Mouse (Mus musculus): Measurements from ENCODE around the gene Cass4.

DNA sequence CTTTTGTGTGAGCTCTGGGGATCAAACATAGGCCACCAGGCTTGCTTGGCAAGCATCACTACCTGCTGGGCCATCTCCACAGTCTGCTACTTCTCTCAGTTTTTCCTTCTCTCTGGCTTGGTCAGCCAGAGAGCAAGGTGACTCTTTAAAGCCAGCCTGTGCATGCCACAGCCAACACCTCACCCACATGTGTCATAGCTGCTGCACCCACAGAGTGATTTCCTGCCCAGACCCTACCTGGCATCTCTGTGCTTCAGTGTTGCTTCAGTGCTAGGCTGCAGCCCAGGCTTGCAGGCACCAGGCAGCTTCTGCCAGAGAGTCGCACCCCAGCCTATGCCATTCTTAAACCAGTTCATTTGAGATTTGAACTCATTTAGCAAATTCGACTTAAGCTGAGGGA lies 13.9 kb downstream of the Cass4 start:
- TF ChIP-seq MAX (IDR thresholded peaks at IDR 0.05; ENCODE audit: low read depth): no peak
- no peak for TF ChIP-seq SRF (IDR thresholded peaks at IDR 0.05; ENCODE audit: control insufficient read depth, insufficient read length, low read depth)
- no peak for TF ChIP-seq USF1 (IDR thresholded peaks at IDR 0.05; ENCODE audit: low read depth)
- TF ChIP-seq E2F4 (IDR thresholded peaks at IDR 0.05; ENCODE audit: insufficient read depth): no peak
- TF ChIP-seq POLR2AphosphoS2 (IDR thresholded peaks at IDR 0.05; ENCODE audit: insufficient read length, low read depth): no peak
- no peak for TF ChIP-seq TCF3 (IDR thresholded peaks at IDR 0.05; ENCODE audit: insufficient read length, low read depth)
- TF ChIP-seq TCF12 (IDR thresholded peaks at IDR 0.05; ENCODE audit: insufficient read depth, poor library complexity, severe bottlenecking): no peak
- TF ChIP-seq CEBPB (IDR thresholded peaks at IDR 0.05; ENCODE audit: insufficient read depth, poor library complexity, severe bottlenecking): no peak
- TF ChIP-seq POLR2A (IDR thresholded peaks at IDR 0.05; ENCODE audit: insufficient read length, low read depth): no peak

Data from myocyte (in vitro differentiated cells).